Mouse (Mus musculus) limb, embryonic 11.5 days (tissue): ENCODE measurements around the gene Prrt2. TPM values are rescaled to one million over a fixed set of nuclear protein-coding genes. Genes with fewer than 3 reads are reported as not detected.
A peak's percentile ranks its signal among the peaks of the same experiment; 100 is the strongest.

Experiments
- ATAC-seq: fragments of 200-750 bp; cut with Nextera tagmentation; 2 replicates; pipeline ENCODE4 v1.8.0; 2017; ENCODE audit warnings: low read depth; ENCODE audit not compliant: insufficient number of reproducible peaks, low FRiP score, low TSS enrichment
- DNase-seq: peaks from one replicate; pipeline ENCODE4 v3.0.0-alpha.2; 2015; ENCODE audit warnings: low spot score
- H3K27ac ChIP-seq: fragments of 300-500 bp; sonication (generic); replicated peaks from 2 replicates; pipeline ENCODE4 v1.5.1; 2014; ENCODE audit warnings: low read depth, mild to moderate bottlenecking, low read length
- H3K27me3 ChIP-seq: fragments of 300-500 bp; sonication (generic); 2 replicates; pipeline ENCODE4 v1.6.1; 2014; ENCODE audit warnings: mild to moderate bottlenecking, low read length, mixed read lengths; ENCODE audit not compliant: control insufficient read depth, insufficient read depth
- H3K36me3 ChIP-seq: fragments of 300-500 bp; sonication (generic); 2 replicates; pipeline ENCODE4 v1.6.1; 2014; ENCODE audit warnings: mild to moderate bottlenecking, low read length, moderate library complexity, mixed read lengths; ENCODE audit not compliant: control insufficient read depth, insufficient read depth
- H3K4me1 ChIP-seq: fragments of 300-500 bp; sonication (generic); 2 replicates; pipeline ENCODE4 v1.6.1; 2014; ENCODE audit warnings: low read length, mixed read lengths; ENCODE audit not compliant: control insufficient read depth, insufficient read depth
- H3K4me2 ChIP-seq: fragments of 300-500 bp; sonication (generic); 2 replicates; pipeline ENCODE4 v1.6.1; 2014; ENCODE audit warnings: low read depth, mild to moderate bottlenecking, moderate library complexity; ENCODE audit not compliant: severe bottlenecking
- H3K4me3 ChIP-seq: fragments of 300-500 bp; sonication (generic); 2 replicates; pipeline ENCODE4 v1.5.1; 2014; ENCODE audit warnings: low read depth, low read length
- H3K9ac ChIP-seq: fragments of 300-500 bp; sonication (generic); 2 replicates; pipeline ENCODE4 v1.6.1; 2014; ENCODE audit warnings: mild to moderate bottlenecking, low read length
- H3K9me3 ChIP-seq: fragments of 300-500 bp; sonication (generic); 2 replicates; pipeline ENCODE4 v1.6.1; 2016; ENCODE audit warnings: low read length; ENCODE audit not compliant: control insufficient read depth
- WGBS: fragments of 180-500 bp; shearing (Covaris S2); extraction: QIAGEN DNeasy Blood & Tissue Kit; methylation state at CpG from one replicate; pipeline ENCODE4 v1.1.7; 2014; 5-methylcytosine and 5-hydroxymethylcytosine counted together
- polyA plus RNA-seq: library from polyadenylated mRNA; unstranded; fragments of >200 nt; fragmentation: Nextera tagmentation; extraction: Ambion mirVana; gene quantifications from 2 replicates; pipeline ENCODE4 v1.2.1, GENCODE M21; 2014

The Prrt2 gene
- polyA plus RNA-seq, 1 experiment from 2014 or later = 9.2 TPM

DNA sequence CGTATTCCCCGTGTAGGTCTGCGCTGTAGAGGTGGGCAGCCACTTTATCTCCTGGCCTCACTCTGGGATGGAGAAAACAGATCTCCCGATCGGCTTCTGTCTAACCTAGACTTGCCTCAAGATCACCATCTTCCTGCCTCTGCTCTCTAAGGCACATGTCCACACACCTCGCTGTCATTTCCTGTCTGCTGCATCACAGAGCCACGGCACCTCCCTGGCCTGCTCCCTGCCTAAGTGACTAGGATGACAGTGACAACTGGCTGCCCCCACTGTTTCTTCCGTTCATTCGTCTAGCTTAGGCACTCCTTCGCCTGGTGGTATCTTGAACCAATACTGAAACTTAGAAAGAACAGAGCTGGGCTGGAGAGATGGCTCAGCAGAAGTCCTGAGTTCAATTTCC is 21.4 kb downstream of the Prrt2 start:
- 77% methylated on average over 10 of the region's 10 CpGs for WGBS
- no peak overlapping the region for H3K27ac ChIP-seq
- DNase-seq = no peak

DNA sequence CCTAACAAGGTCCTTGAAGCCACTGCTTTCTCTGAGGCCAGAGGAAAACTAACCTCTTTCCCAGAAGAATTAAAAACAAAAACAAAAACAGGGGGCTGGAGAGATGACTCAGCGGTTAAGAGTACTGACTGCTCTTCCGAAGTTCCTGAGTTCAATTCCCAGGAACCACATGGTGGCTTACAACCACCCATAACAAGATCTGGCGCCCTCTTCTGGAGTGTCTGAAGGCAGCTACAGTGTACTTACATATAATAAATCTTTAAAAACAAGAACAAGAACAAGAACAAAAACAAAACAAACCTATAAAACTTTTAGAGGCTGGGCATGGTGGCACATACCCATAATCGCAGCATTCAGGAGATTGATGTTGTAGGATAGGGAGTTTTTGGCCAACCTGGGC is 24.6 kb downstream of the Prrt2 start:
- Histone ChIP-seq H3K9me3 (no peaks in the 10 kb centered on the region), H3K4me1 (no peaks in the 10 kb centered on the region)

More for the DNA sequence above, 21.4 kb downstream of the Prrt2 start:
- Histone ChIP-seq H3K4me3 (no peak overlapping the region), H3K9me3 (no peaks in the 10 kb centered on the region), H3K4me1 (no peaks in the 10 kb centered on the region), H3K36me3 (no peaks in the 10 kb centered on the region; the same call in 1 of the 2 replicates), H3K9ac (no peak overlapping the region), H3K4me2 (no peak overlapping the region), H3K27me3 (no peaks in the 10 kb centered on the region)
- ATAC-seq = no peak

DNA sequence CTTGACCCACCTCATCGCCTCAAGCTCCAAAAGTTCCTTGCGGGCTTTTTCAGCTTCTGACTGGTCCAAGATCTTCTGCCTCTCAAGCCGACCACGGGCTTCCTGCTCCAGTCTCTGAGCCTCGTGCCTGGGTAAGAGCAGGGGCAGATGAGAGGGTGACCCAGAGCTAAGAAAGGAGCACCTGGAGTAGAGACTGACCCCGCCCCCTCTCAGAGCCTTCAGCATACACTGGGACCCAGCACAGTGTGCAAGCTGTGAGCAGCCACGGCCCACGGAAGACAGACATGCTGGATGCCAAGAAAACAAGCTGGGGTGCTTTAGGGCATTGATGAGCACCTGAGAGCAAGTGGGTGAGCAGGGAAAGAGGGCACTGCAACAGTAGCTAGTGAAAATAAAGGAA is 32.2 kb downstream of the Prrt2 start:
- ATAC-seq = no peak
- Histone ChIP-seq H3K27ac (no peak overlapping the region), H3K4me3 (no peak overlapping the region), H3K9ac (no peak overlapping the region), H3K9me3 (no peaks in the 10 kb centered on the region), H3K4me2 (no peak overlapping the region), H3K4me1 (no peaks in the 10 kb centered on the region), H3K36me3 (no peaks in the 10 kb centered on the region), H3K27me3 (no peaks in the 10 kb centered on the region)
- 74% methylated on average over 8 of the region's 8 CpGs for WGBS
- no peak for DNase-seq

More for the DNA sequence above, 24.6 kb downstream of the Prrt2 start:
- no peak overlapping the region for H3K4me2 ChIP-seq
- H3K4me3 ChIP-seq = no peak overlapping the region
- no peaks in the 10 kb centered on the region; the same call in 1 of the 2 replicates for H3K36me3 ChIP-seq
- no peak overlapping the region for H3K27ac ChIP-seq
- ATAC-seq (no peak), DNase-seq (no peak)
- H3K27me3 ChIP-seq = no peaks in the 10 kb centered on the region
- 83% methylated on average over 4 of the region's 4 CpGs for WGBS
- H3K9ac ChIP-seq = no peak overlapping the region

DNA sequence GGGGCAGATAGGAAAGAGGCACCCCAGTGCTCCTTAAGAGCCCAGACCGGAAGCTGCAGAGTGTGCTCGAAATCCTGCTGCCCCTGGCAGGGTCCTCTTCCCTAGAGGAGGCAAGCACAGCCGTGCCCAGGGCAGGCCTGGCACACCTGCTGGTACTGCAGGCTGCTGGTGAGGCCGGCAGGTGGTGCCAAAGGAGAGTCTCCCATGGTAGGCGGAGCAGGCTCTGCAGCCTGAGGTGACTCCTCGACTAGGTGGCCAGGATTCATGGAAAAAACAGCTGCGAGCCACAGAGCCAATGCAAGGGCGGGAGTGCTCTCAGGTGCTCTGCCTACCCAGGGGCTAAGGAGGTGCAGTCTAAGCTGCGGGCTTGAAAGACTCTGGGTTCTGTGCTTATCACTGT is 34.7 kb downstream of the Prrt2 start:
- 40% methylated on average over 9 of the region's 9 CpGs for WGBS
- H3K9me3 ChIP-seq = no peaks in the 10 kb centered on the region
- no peak overlapping the region for H3K27ac ChIP-seq
- no peaks in the 10 kb centered on the region for H3K4me1 ChIP-seq
- no peak overlapping the region for H3K4me3 ChIP-seq
- no peak overlapping the region for H3K9ac ChIP-seq
- ATAC-seq (no peak), DNase-seq (peak; percentile 36)
- H3K27me3 ChIP-seq = no peaks in the 10 kb centered on the region
- no peak overlapping the region for H3K4me2 ChIP-seq
- H3K36me3 ChIP-seq = no peaks in the 10 kb centered on the region

DNA sequence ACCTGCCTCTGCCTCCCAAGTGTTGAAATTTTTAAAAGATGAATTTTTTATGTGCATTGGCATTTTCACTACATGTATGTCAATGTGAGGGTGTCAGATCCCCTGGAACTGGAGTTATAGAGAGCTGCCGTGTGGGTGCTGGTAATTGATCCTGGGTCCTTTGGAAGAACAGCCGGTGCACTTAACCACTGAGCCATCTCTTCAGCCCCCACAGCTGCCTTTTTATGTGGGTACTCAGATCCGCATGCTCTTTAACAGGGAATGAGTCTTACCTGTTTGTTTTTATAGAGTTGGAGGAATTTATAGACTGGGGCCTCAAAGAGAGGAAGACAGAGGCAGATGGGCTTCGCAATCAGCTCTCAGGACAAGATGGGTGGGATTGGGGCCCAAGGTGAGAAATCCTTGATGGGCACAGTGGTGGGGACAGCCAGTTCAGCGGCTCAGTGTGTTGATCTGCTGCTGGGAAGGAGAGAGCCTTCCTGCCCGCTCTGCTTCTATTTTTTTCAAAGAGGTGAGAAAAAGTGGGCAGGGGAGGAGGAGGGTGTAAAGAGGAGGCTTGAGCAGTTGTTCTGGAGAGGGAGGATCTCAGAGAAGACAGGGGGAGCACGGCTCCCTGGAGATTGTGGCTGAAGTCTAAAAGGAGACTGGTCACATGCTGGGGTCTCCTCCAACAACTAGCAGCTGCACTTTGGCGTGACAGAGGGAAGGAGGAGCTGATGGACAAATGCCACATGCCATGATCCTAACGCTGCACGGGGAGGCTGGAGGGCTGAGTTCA is 36.2 kb downstream of the Prrt2 start:
- no peak overlapping the region for H3K9ac ChIP-seq
- H3K27ac ChIP-seq = no peak overlapping the region
- no peaks in the 10 kb centered on the region for H3K27me3 ChIP-seq
- H3K4me2 ChIP-seq = no peak overlapping the region
- DNase-seq = no peak
- H3K36me3 ChIP-seq = peaks cover 3% of the 10 kb centered on the region; the same call in 1 of the 2 replicates
- no peak overlapping the region for H3K4me3 ChIP-seq
- ATAC-seq = no peak
- H3K9me3 ChIP-seq = no peaks in the 10 kb centered on the region
- 35% methylated on average over 10 of the region's 10 CpGs for WGBS
- no peaks in the 10 kb centered on the region for H3K4me1 ChIP-seq

DNA sequence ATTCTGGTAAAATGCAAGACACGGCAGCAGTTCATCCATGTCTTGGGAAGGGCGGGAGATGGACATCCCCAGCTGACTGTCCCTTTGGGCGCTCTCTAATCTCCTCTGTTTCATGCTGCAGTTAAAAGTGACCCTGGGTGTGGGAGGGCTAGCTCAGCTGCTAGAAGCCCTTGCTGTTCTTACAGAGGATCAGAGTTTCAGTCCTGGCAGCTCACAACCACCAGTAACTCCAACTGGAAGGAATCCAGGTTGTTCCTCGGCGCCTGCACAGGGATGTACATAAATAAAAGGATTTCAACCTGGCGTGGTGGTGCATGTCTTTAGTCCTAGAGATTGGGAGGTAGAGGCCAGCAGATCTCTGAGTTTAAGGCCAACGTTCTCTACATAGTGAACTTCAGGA is 37.9 kb downstream of the Prrt2 start:
- ATAC-seq = no peak
- Histone ChIP-seq H3K4me1 (no peaks in the 10 kb centered on the region), H3K9ac (no peak overlapping the region), H3K36me3 (peaks cover 14% of the 10 kb centered on the region; the same call in 1 of the 2 replicates), H3K27ac (no peak overlapping the region), H3K4me3 (no peak overlapping the region), H3K9me3 (no peaks in the 10 kb centered on the region), H3K27me3 (no peaks in the 10 kb centered on the region), H3K4me2 (no peak overlapping the region)
- WGBS = 85% methylated on average over 7 of the region's 7 CpGs
- no peak for DNase-seq

DNA sequence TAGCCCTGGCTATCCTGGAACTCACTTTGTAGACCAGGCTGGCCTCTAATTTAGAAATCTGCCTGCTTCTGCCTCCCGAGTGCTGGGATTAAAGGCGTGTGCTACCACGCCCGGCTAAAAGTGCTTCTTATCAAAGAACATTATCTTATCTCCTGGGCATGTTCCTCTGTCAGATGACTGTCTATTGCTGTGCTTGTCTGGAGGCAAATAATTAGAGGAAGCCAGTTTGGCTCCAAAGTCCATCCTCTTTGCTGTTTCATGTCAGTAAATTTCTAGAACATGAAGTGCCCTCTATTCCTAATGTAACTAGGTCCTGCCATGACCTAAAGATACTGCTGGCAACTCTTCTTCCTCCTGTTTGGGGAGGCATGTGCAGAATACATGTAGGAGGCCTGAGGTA is 39.0 kb downstream of the Prrt2 start:
- Histone ChIP-seq H3K27ac (no peak overlapping the region), H3K4me1 (no peaks in the 10 kb centered on the region), H3K4me3 (no peak overlapping the region), H3K4me2 (no peak overlapping the region), H3K9ac (no peak overlapping the region), H3K36me3 (peaks cover 17% of the 10 kb centered on the region; the same call in 1 of the 2 replicates), H3K9me3 (no peaks in the 10 kb centered on the region), H3K27me3 (no peaks in the 10 kb centered on the region)
- ATAC-seq = no peak
- 95% methylated on average over 4 of the region's 4 CpGs for WGBS
- DNase-seq = no peak

DNA sequence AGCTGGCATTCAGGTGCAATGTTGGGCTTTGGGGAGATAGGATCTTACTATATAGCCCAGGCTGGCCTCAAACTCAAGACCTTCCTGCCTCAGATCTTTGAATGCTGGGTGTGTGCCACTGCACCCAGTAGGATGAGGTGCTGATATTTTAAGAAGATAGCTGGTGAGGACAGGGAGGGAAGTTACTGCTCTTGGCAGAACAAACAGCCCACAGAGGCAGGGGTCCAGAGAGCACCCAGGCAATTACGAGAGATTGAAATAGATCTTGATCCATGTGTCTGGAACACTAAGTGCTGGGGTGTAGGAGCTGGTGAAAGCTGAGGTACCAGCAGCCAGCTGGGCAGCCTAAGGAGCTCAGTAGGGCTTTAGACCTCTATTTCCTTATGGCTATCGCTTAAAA is 39.4 kb downstream of the Prrt2 start:
- Histone ChIP-seq H3K4me1 (no peaks in the 10 kb centered on the region), H3K9ac (no peak overlapping the region), H3K4me2 (no peak overlapping the region), H3K9me3 (no peaks in the 10 kb centered on the region), H3K27me3 (no peaks in the 10 kb centered on the region), H3K4me3 (no peak overlapping the region), H3K27ac (no peak overlapping the region), H3K36me3 (peaks cover 17% of the 10 kb centered on the region; the same call in 1 of the 2 replicates)
- DNase-seq = no peak
- ATAC-seq = no peak
- 92% methylated on average over 2 of the region's 2 CpGs for WGBS
